Mouse (Mus musculus): ENCODE results near the gene Gnmt. TPM values are rescaled to one million over a fixed set of nuclear protein-coding genes. Genes with fewer than 3 reads are reported as not detected.

Gene Gnmt
- polyA plus RNA-seq, 1 experiment from 2014 or later = 1.0 TPM

- Histone ChIP-seq H3K27ac (ENCODE audit: low read depth, low read length) (no peak overlapping the region), H3K9ac (ENCODE audit: low read depth, low read length) (no peak overlapping the region), H3K4me1 (ENCODE audit: control insufficient read depth, insufficient read depth, low read length) (peaks cover 11% of the 10 kb centered on the region), H3K4me2 (no peak overlapping the region), H3K9me3 (replicated peaks; ENCODE audit: control insufficient read depth, low read length) (no peaks in the 10 kb centered on the region), H3K36me3 (ENCODE audit: control insufficient read depth, insufficient read depth, low read length) (peaks cover 15% of the 10 kb centered on the region), H3K27me3 (ENCODE audit: control insufficient read depth, insufficient read depth, low read length) (no peaks in the 10 kb centered on the region), H3K4me3 (ENCODE audit: low read depth, low read length) (no peak overlapping the region)
- no peak for ATAC-seq (replicated peaks; ENCODE audit: insufficient number of reproducible peaks, low FRiP score, low TSS enrichment)
- WGBS (ENCODE audit: insufficient replicate concordance) = 93% methylated on average over 11 of the region's 11 CpGs
Observed at GRCm38 (mm10) chr17:46714756-46715481, 14.0 kb downstream of the Gnmt start.

- Histone ChIP-seq H3K4me1 (ENCODE audit: control insufficient read depth, insufficient read depth, low read length) (peaks cover 11% of the 10 kb centered on the region), H3K9ac (ENCODE audit: low read depth, low read length) (no peak overlapping the region), H3K9me3 (replicated peaks; ENCODE audit: control insufficient read depth, low read length) (no peaks in the 10 kb centered on the region), H3K27ac (ENCODE audit: low read depth, low read length) (no peak overlapping the region), H3K4me3 (ENCODE audit: low read depth, low read length) (no peak overlapping the region), H3K36me3 (ENCODE audit: control insufficient read depth, insufficient read depth, low read length) (peaks cover 15% of the 10 kb centered on the region), H3K27me3 (ENCODE audit: control insufficient read depth, insufficient read depth, low read length) (no peaks in the 10 kb centered on the region), H3K4me2 (no peak overlapping the region)
- 89% methylated on average over 9 of the region's 9 CpGs for WGBS (ENCODE audit: insufficient replicate concordance)
- ATAC-seq (replicated peaks; ENCODE audit: insufficient number of reproducible peaks, low FRiP score, low TSS enrichment) = no peak
Observed at GRCm38 (mm10) chr17:46713849-46714248, 15.1 kb downstream of the Gnmt start.

GRCm38 (mm10) chr17:46712442-46712841 lies 16.5 kb downstream of the Gnmt start:
- Histone ChIP-seq H3K4me3 (ENCODE audit: low read depth, low read length) (peak overlapping the region; percentile 99), H3K9me3 (replicated peaks; ENCODE audit: control insufficient read depth, low read length) (no peaks in the 10 kb centered on the region), H3K27me3 (ENCODE audit: control insufficient read depth, insufficient read depth, low read length) (no peaks in the 10 kb centered on the region), H3K4me2 (peak overlapping the region; percentile 99), H3K36me3 (ENCODE audit: control insufficient read depth, insufficient read depth, low read length) (peaks cover 15% of the 10 kb centered on the region), H3K9ac (ENCODE audit: low read depth, low read length) (peak overlapping the region; percentile 90), H3K4me1 (ENCODE audit: control insufficient read depth, insufficient read depth, low read length) (peaks cover 11% of the 10 kb centered on the region), H3K27ac (ENCODE audit: low read depth, low read length) (no peak overlapping the region; the same call in 1 of the 2 replicates)
- 62% methylated on average over 7 of the region's 7 CpGs for WGBS (ENCODE audit: insufficient replicate concordance)
- no peak for ATAC-seq (replicated peaks; ENCODE audit: insufficient number of reproducible peaks, low FRiP score, low TSS enrichment)

GRCm38 (mm10) chr17:46711612-46712271 lies 17.2 kb downstream of the Gnmt start:
- ATAC-seq (replicated peaks; ENCODE audit: insufficient number of reproducible peaks, low FRiP score, low TSS enrichment) = 0 out of 2 replicates have a peak, but pooled peaks have one; percentile 17
- WGBS (ENCODE audit: insufficient replicate concordance) = under 1% methylated on average over 73 of the region's 76 CpGs

GRCm38 (mm10) chr17:46710959-46711597 lies 17.9 kb downstream of the Gnmt start, which contains the start of gene Pex6:
Gene Pex6 (plus strand): TSS chr17:46711463.
- H3K9me3 ChIP-seq (replicated peaks; ENCODE audit: control insufficient read depth, low read length) = no peaks in the 10 kb centered on the region
- H3K9ac ChIP-seq (ENCODE audit: low read depth, low read length) = peak within 1 kb of the TSS; percentile 90
- H3K27me3 ChIP-seq (ENCODE audit: control insufficient read depth, insufficient read depth, low read length) = no peaks in the 10 kb centered on the region
- 8% methylated on average over 36 of the region's 36 CpGs for WGBS (ENCODE audit: insufficient replicate concordance)
- peaks cover 14% of the 10 kb centered on the region for H3K4me1 ChIP-seq (ENCODE audit: control insufficient read depth, insufficient read depth, low read length)
- H3K4me3 ChIP-seq (ENCODE audit: low read depth, low read length) = peak within 1 kb of the TSS; percentile 99
- peak within 1 kb of the TSS; percentile 68 for H3K27ac ChIP-seq (ENCODE audit: low read depth, low read length)
- H3K4me2 ChIP-seq = peak within 1 kb of the TSS; percentile 99
- ATAC-seq (replicated peaks; ENCODE audit: insufficient number of reproducible peaks, low FRiP score, low TSS enrichment) = peak; percentile 86
- peaks cover 12% of the 10 kb centered on the region for H3K36me3 ChIP-seq (ENCODE audit: control insufficient read depth, insufficient read depth, low read length)

More at GRCm38 (mm10) chr17:46711612-46712271, 17.2 kb downstream of the Gnmt start:
- Histone ChIP-seq H3K9ac (ENCODE audit: low read depth, low read length) (peak overlapping the region; percentile 90), H3K36me3 (ENCODE audit: control insufficient read depth, insufficient read depth, low read length) (peaks cover 15% of the 10 kb centered on the region), H3K4me3 (ENCODE audit: low read depth, low read length) (peak overlapping the region; percentile 99), H3K9me3 (replicated peaks; ENCODE audit: control insufficient read depth, low read length) (no peaks in the 10 kb centered on the region), H3K27ac (ENCODE audit: low read depth, low read length) (peak overlapping the region; percentile 68), H3K27me3 (ENCODE audit: control insufficient read depth, insufficient read depth, low read length) (no peaks in the 10 kb centered on the region), H3K4me1 (ENCODE audit: control insufficient read depth, insufficient read depth, low read length) (peaks cover 11% of the 10 kb centered on the region), H3K4me2 (peak overlapping the region; percentile 99)

GRCm38 (mm10) chr17:46706375-46707089 lies 22.4 kb downstream of the Gnmt start:
- Histone ChIP-seq H3K27me3 (ENCODE audit: control insufficient read depth, insufficient read depth, low read length) (no peaks in the 10 kb centered on the region), H3K9ac (ENCODE audit: low read depth, low read length) (no peak overlapping the region), H3K27ac (ENCODE audit: low read depth, low read length) (no peak overlapping the region), H3K9me3 (replicated peaks; ENCODE audit: control insufficient read depth, low read length) (no peaks in the 10 kb centered on the region), H3K4me1 (ENCODE audit: control insufficient read depth, insufficient read depth, low read length) (peaks cover 26% of the 10 kb centered on the region), H3K4me3 (ENCODE audit: low read depth, low read length) (no peak overlapping the region), H3K36me3 (ENCODE audit: control insufficient read depth, insufficient read depth, low read length) (no peaks in the 10 kb centered on the region), H3K4me2 (peak overlapping the region; percentile 89; the same call in 1 of the 2 replicates)
- 82% methylated on average over 14 of the region's 14 CpGs for WGBS (ENCODE audit: insufficient replicate concordance)
- ATAC-seq (replicated peaks; ENCODE audit: insufficient number of reproducible peaks, low FRiP score, low TSS enrichment) = no peak

- 2% methylated on average over 48 of the region's 48 CpGs for WGBS (ENCODE audit: insufficient replicate concordance)
- Histone ChIP-seq H3K27me3 (ENCODE audit: control insufficient read depth, insufficient read depth, low read length) (no peaks in the 10 kb centered on the region), H3K4me3 (ENCODE audit: low read depth, low read length) (peak within 1 kb of the TSS; percentile 93), H3K9me3 (replicated peaks; ENCODE audit: control insufficient read depth, low read length) (no peaks in the 10 kb centered on the region), H3K27ac (ENCODE audit: low read depth, low read length) (peak within 1 kb of the TSS; percentile 91), H3K36me3 (ENCODE audit: control insufficient read depth, insufficient read depth, low read length) (no peaks in the 10 kb centered on the region), H3K4me1 (ENCODE audit: control insufficient read depth, insufficient read depth, low read length) (peaks cover 26% of the 10 kb centered on the region), H3K4me2 (peak within 1 kb of the TSS; percentile 89), H3K9ac (ENCODE audit: low read depth, low read length) (peak within 1 kb of the TSS; percentile 88)
- peak; percentile 93 for ATAC-seq (replicated peaks; ENCODE audit: insufficient number of reproducible peaks, low FRiP score, low TSS enrichment)
Observed at GRCm38 (mm10) chr17:46704887-46705835, 23.8 kb downstream of the Gnmt start, which contains the start of gene Ppp2r5d. Gene Ppp2r5d (minus strand): TSS chr17:46705111.
